Mouse (Mus musculus) intestine, embryonic 16.5 days (tissue): ENCODE data around the gene Hint1. TPM values are rescaled to one million over a fixed set of nuclear protein-coding genes. Genes with fewer than 3 reads are reported as not detected.

ENCODE experiments used
- ATAC-seq: fragments of 200-750 bp; cut with Nextera tagmentation; 2 replicates; pipeline ENCODE4 v1.8.0; 2017; ENCODE audit warnings: moderate TSS enrichment, moderate library complexity
- H3K27ac ChIP-seq: fragments of 300-500 bp; sonication (generic); 2 replicates; pipeline ENCODE4 v1.5.1; 2014; ENCODE audit warnings: mild to moderate bottlenecking, low read length
- H3K27me3 ChIP-seq: fragments of 300-500 bp; sonication (generic); replicated peaks from 2 replicates; pipeline ENCODE4 v1.6.1; 2014; ENCODE audit warnings: low read length, control low read depth, mixed read lengths; ENCODE audit not compliant: control insufficient read depth, insufficient read depth
- H3K36me3 ChIP-seq: fragments of 300-500 bp; sonication (generic); 2 replicates; pipeline ENCODE4 v1.6.1; 2014; ENCODE audit warnings: low read length, control low read depth; ENCODE audit not compliant: control insufficient read depth, insufficient read depth
- H3K4me1 ChIP-seq: fragments of 300-500 bp; sonication (generic); 2 replicates; pipeline ENCODE4 v1.6.1; 2014; ENCODE audit warnings: low read length, control low read depth, mixed read lengths; ENCODE audit not compliant: control insufficient read depth, insufficient read depth
- H3K4me2 ChIP-seq: fragments of 300-500 bp; sonication (generic); 2 replicates; pipeline ENCODE4 v1.6.1; 2014; ENCODE audit warnings: low read depth, low read length, control low read depth
- H3K4me3 ChIP-seq: fragments of 300-500 bp; sonication (generic); 2 replicates; pipeline ENCODE4 v1.5.1; 2014; ENCODE audit warnings: mild to moderate bottlenecking, low read length
- H3K9ac ChIP-seq: fragments of 300-500 bp; sonication (generic); 2 replicates; pipeline ENCODE4 v1.6.1; 2014; ENCODE audit warnings: low read depth, low read length
- H3K9me3 ChIP-seq: fragments of 300-500 bp; sonication (generic); 2 replicates; pipeline ENCODE4 v1.6.1; 2016; ENCODE audit warnings: low read length, control low read depth; ENCODE audit not compliant: control insufficient read depth
- WGBS: fragments of 180-500 bp; shearing (Covaris S2); extraction: QIAGEN DNeasy Blood & Tissue Kit; methylation state at CpG from one replicate; pipeline ENCODE4 v1.1.7; 2014; 5-methylcytosine and 5-hydroxymethylcytosine counted together
- polyA plus RNA-seq: library from polyadenylated mRNA; unstranded; fragments of >200 nt; fragmentation: Nextera tagmentation; extraction: Ambion mirVana; gene quantifications from 2 replicates; pipeline ENCODE4 v1.2.1, GENCODE M21; 2015

The Hint1 gene
- polyA plus RNA-seq, 1 experiment from 2014 or later: 732 TPM

DNA sequence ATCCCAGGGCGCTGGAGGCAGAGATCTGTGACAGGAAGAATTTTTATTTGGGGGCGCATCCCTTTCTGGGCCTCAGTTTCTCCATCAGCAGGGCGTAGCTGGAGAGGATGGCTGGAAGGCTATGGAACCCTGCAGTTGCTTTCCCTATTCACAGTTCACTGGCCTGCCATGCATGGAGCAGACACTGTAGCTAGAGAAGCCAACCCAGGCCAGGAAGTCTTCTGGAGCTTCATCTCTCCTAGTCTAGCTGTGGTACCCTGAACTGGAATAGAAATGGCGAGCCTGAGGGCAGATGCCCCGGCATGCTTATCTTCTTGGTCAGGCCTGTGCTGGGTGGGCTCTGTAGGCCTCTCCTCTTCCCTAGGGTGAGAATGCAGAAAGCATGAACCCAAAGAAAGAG, 37.2 kb downstream of the Hint1 start:
- WGBS: 63% methylated on average over 5 of the region's 5 CpGs
- H3K27ac ChIP-seq: peak overlapping the region; percentile 67
- H3K4me2 ChIP-seq: peak overlapping the region; percentile 89
- no peaks in the 10 kb centered on the region for H3K9me3 ChIP-seq
- H3K27me3 ChIP-seq: no peaks in the 10 kb centered on the region
- peak overlapping the region; percentile 66 for H3K4me3 ChIP-seq
- no peak for ATAC-seq
- H3K36me3 ChIP-seq: 0 out of 2 replicates have a peak, but pooled peaks cover 2% of the 10 kb centered on the region
- H3K4me1 ChIP-seq: peaks cover 33% of the 10 kb centered on the region
- H3K9ac ChIP-seq: peak overlapping the region; percentile 74

DNA sequence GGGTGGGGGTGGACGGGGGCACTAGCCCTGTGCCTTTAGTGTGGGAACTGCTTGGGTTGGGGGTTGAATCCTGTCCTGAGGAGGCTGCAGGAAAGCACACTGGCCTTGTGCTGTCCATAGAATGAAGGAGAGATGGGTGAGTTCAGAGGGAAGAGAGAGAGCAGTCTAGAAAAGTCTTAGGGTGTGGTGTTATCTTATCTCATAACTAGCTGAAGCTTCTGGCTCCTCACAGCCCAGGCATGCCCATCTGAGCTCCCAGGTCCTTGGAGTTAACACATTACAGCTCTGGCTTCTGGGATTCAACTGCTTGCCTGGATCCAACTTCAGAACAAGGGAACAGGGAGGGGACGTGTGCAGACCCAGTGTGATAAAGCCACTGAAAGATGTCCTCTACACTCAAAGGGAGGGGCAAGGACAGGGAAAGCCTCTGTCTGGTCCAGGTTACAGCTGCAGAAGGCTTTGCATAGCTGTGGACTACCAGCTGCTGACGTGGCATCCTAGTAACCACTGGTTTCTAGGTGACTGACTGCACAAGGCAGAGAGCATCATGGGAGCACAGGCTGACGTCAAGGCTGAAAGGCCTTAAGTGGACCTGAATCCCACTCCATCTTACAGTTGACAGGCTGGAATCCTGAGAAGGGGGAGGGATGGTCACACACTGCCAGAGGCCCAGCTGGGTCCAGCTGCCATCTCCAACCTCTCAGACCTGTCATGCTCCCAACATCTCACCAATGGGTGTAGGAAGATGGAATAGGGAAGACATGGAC, 37.9 kb downstream of the Hint1 start:
- WGBS: 45% methylated on average over 4 of the region's 4 CpGs
- ATAC-seq: peak; percentile 59
- Histone ChIP-seq H3K4me1 (peaks cover 33% of the 10 kb centered on the region), H3K9ac (peak overlapping the region; percentile 74), H3K9me3 (no peaks in the 10 kb centered on the region), H3K27ac (peak overlapping the region; percentile 67), H3K4me3 (peak overlapping the region; percentile 66), H3K36me3 (peaks cover 2% of the 10 kb centered on the region; the same call in 1 of the 2 replicates), H3K4me2 (peak overlapping the region; percentile 89), H3K27me3 (no peaks in the 10 kb centered on the region)

DNA sequence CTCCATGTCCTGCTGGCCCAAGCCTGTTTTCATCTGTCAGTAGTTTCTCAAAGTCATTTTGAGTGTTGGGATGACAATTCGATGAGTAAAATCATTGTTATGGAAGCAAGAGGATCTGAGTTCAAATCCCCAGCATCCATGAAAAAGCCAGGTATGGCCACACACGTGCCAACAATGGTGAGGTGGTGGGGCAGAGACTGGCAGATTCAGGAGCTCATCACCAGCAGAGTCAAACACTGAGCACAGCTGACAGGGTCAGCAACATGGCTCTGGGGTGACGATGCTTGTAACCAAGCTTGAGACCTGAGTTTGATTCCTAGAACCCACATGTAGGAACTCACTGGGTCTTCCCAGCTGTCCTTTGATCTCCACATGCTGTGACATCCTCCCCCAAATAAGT, 38.9 kb downstream of the Hint1 start:
- no peaks in the 10 kb centered on the region for H3K9me3 ChIP-seq
- ATAC-seq: no peak
- peaks cover 2% of the 10 kb centered on the region for H3K36me3 ChIP-seq
- H3K4me2 ChIP-seq: no peak overlapping the region
- no peak overlapping the region for H3K9ac ChIP-seq
- no peaks in the 10 kb centered on the region for H3K27me3 ChIP-seq
- H3K4me3 ChIP-seq: no peak overlapping the region
- H3K27ac ChIP-seq: no peak overlapping the region
- WGBS: 89% methylated on average over 3 of the region's 3 CpGs
- H3K4me1 ChIP-seq: peaks cover 33% of the 10 kb centered on the region

DNA sequence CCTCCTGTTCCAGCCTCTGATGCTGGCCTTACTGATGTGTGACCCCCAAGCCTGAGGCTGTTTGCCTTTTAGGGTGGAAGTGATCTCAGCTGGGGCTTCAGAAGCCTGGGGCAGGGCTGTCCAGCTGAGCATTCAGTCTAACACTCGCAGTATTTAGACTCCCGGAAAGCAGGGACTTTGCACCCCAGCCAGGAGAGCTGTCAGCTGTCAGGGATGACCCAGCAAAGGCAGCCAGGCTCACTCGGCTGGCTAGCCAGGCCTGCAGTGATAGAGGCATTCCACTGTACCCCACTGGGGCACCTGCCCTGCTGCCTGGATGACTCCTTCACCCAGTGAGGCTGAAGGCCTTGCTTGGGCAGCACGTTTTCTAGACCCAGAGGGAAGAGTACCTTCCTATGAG, 39.7 kb downstream of the Hint1 start:
- Histone ChIP-seq H3K9ac (peak overlapping the region; percentile 41), H3K27ac (peak overlapping the region; percentile 54), H3K4me2 (no peak overlapping the region; the same call in 1 of the 2 replicates), H3K9me3 (no peaks in the 10 kb centered on the region), H3K4me3 (no peak overlapping the region), H3K27me3 (no peaks in the 10 kb centered on the region), H3K36me3 (peaks cover 2% of the 10 kb centered on the region), H3K4me1 (peaks cover 33% of the 10 kb centered on the region)
- ATAC-seq: peak; percentile 21
- 38% methylated on average over 4 of the region's 4 CpGs for WGBS

DNA sequence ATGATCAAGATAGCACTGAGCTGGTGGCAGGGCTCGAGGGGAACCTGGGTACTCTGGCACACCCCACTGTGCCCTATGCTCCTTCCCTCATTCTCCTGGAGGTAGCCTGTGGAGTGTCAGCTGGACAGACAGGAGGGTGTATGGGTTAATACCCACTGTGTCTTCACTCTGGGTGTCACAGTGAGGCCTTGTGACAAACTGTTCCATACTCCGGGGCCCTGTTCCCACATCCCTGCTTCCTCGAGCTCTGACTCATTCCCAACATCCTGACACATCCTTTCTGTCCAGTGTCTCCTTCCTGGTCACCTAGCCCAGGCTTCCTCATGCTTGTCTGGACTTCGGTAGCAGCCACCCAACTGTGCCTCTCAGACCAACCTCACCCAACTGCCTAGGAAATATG, 40.3 kb downstream of the Hint1 start:
- 66% methylated on average over 4 of the region's 4 CpGs for WGBS
- no peak for ATAC-seq
- Histone ChIP-seq H3K4me3 (no peak overlapping the region), H3K4me2 (no peak overlapping the region), H3K27ac (peak overlapping the region; percentile 54), H3K9me3 (no peaks in the 10 kb centered on the region), H3K27me3 (no peaks in the 10 kb centered on the region), H3K9ac (peak overlapping the region; percentile 41), H3K4me1 (peaks cover 33% of the 10 kb centered on the region), H3K36me3 (peaks cover 2% of the 10 kb centered on the region)

DNA sequence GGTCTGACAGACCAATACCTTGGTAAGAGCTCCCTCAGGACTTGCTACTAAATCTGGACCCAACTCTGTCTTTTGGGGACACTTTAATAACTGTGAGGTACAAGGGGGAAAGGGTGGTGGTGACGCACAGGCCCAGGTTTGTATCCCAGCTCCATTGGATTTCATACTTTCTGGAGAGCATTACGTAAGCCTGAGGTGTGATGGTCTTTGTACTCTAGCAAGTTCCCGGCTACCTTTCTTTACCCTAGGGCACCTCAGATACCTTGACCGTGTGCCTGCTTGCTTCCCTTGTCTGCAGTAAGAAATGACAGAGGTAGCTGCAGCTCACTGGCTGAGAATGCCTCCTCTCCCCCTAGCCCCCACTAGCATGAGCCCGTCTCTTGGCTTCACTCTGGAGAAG, 41.1 kb downstream of the Hint1 start:
- Histone ChIP-seq H3K27me3 (no peaks in the 10 kb centered on the region), H3K4me2 (no peak overlapping the region), H3K4me1 (peaks cover 32% of the 10 kb centered on the region), H3K36me3 (peaks cover 2% of the 10 kb centered on the region), H3K27ac (0 out of 2 replicates have a peak overlapping the region, but pooled peaks have one; percentile 54), H3K9me3 (no peaks in the 10 kb centered on the region), H3K9ac (no peak overlapping the region), H3K4me3 (no peak overlapping the region)
- no peak for ATAC-seq
- WGBS: 83% methylated on average over 5 of the region's 5 CpGs

DNA sequence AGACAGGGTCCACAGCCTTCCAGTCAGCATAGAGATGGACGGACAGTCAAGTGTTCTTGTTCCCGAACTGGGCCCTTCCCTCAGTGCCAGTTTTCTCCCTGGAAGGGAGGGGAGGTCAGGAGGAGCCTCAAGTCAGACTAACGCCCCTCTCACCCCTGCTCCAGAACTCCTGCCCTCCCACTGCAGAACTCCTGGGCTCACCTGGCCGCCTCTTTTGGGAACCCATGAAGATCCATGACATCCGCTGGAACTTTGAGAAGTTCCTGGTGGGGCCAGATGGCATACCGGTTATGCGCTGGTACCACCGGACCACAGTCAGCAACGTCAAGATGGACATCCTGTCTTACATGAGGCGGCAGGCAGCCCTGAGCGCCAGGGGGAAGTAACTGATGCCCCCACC, 43.1 kb downstream of the Hint1 start:
- Histone ChIP-seq H3K9ac (no peak overlapping the region), H3K9me3 (no peaks in the 10 kb centered on the region), H3K36me3 (peaks cover 7% of the 10 kb centered on the region), H3K4me3 (no peak overlapping the region), H3K27ac (no peak overlapping the region), H3K27me3 (no peaks in the 10 kb centered on the region), H3K4me2 (no peak overlapping the region), H3K4me1 (peaks cover 17% of the 10 kb centered on the region; the same call in 1 of the 2 replicates)
- ATAC-seq: no peak
- WGBS: 93% methylated on average over 11 of the region's 11 CpGs

DNA sequence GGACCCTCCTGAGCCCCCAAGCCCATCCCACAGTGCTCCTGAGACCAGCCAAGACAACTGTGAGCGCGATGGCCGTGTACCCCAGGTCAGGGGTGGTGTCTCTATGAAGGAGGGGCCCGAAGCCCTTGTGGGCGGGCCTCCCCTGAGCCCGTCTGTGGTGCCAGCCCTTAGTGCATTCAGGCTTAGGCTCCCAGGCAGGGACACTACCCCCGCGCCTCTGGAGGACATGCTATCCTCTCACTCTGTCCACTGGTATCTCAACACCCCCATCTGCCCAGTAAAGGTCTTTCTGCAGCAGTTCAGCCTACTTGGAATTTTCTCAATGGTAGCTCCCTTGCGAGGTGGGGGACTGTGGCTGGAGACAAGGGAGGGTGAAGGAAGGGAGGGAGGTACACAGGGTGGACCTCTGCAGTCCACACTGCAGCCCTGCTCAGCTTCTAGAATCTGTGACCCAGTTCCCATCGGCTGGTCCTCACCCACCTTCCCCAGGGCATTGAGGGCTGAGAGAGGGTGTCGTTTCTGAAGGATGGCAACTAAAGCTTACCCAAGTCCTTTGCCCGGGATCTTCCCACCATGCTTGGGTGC, 44.0 kb downstream of the Hint1 start:
- H3K9ac ChIP-seq: no peak overlapping the region
- no peak overlapping the region for H3K4me2 ChIP-seq
- H3K27me3 ChIP-seq: no peaks in the 10 kb centered on the region
- H3K4me3 ChIP-seq: no peak overlapping the region
- no peak for ATAC-seq
- 88% methylated on average over 12 of the region's 12 CpGs for WGBS
- H3K27ac ChIP-seq: no peak overlapping the region
- peaks cover 10% of the 10 kb centered on the region; the same call in 1 of the 2 replicates for H3K4me1 ChIP-seq
- peaks cover 7% of the 10 kb centered on the region for H3K36me3 ChIP-seq
- no peaks in the 10 kb centered on the region for H3K9me3 ChIP-seq

DNA sequence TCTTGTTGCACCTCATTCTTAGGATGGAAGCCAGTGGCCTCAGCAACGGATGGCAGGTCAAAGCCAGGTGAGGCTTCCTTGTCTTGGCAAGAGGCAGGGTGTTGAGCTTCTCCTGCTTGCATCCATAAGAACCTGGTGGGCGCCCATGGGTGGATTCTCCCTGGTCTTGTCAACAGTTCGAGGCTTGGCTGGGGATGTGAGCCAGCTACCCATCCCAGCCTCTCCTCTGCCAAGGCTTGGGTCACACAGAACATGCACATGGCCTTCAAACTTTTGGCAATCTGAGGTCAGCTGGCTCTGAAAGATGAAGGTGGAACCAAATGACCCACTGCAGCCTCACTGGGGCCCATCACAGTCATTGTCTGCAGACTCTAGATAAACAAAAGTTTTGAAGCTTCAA, 45.0 kb downstream of the Hint1 start:
- Histone ChIP-seq H3K4me2 (no peak overlapping the region), H3K9ac (no peak overlapping the region), H3K9me3 (no peaks in the 10 kb centered on the region), H3K27me3 (no peaks in the 10 kb centered on the region), H3K4me3 (no peak overlapping the region), H3K36me3 (peaks cover 7% of the 10 kb centered on the region), H3K27ac (no peak overlapping the region), H3K4me1 (peaks cover 7% of the 10 kb centered on the region; the same call in 1 of the 2 replicates)
- WGBS: 90% methylated on average over 3 of the region's 3 CpGs
- ATAC-seq: no peak
